Mouse (Mus musculus): ENCODE data around the gene Fastk.

GRCm38 (mm10) chr5:24409466-24409865 is 35.6 kb downstream of the Fastk start:
- TF ChIP-seq CTCF (IDR thresholded peaks at IDR 0.05; ENCODE audit: control insufficient read depth, insufficient read depth, low read length) (no peak), POLR2A (IDR thresholded peaks at IDR 0.05; ENCODE audit: borderline replicate concordance, control insufficient read depth, low read depth, low read length) (no peak)

Data from bone marrow, adult 2 months (tissue).